Mouse (Mus musculus): Measurements from ENCODE around the gene Lbhd1. TPM values are rescaled to one million over a fixed set of nuclear protein-coding genes. Genes with fewer than 3 reads are reported as not detected.
"Not testable (repeated sequence)": the region's sequence is repeated elsewhere in the genome, so short reads cannot be mapped to it uniquely, and the experiment has no call there.

Lbhd1 gene
- polyA plus RNA-seq, 1 experiment = 3.0 TPM

GRCm38 (mm10) chr19:8897211-8897864 lies 13.8 kb downstream of the Lbhd1 start:
- not testable (repeated sequence) for H3K36me3 ChIP-seq (ENCODE audit: control insufficient read depth, insufficient read depth, low read length); H3K27me3 ChIP-seq (ENCODE audit: control insufficient read depth, insufficient read depth, low read length); H3K27ac ChIP-seq (ENCODE audit: control insufficient read depth, insufficient read depth, low read length)
- 0 out of 2 replicates have a peak, but pooled peaks have one; percentile 26 for TF ChIP-seq POLR2A (IDR thresholded peaks at IDR 0.05; ENCODE audit: control insufficient read depth, extremely low read depth, insufficient read depth, low read length, poor library complexity)
- Histone ChIP-seq H3K4me3 (ENCODE audit: control insufficient read depth, insufficient read depth, low read length) (peak overlapping the region; percentile 81), H3K4me1 (replicated peaks; ENCODE audit: control insufficient read depth, insufficient read depth, low read length) (peaks cover 13% of the 10 kb centered on the region)
- DNase-seq = peak; percentile 22
- WGBS = 47% methylated on average over 21 of the region's 21 CpGs

- Histone ChIP-seq H3K4me3 (ENCODE audit: control insufficient read depth, insufficient read depth, low read length) (peak within 1 kb of the TSS; percentile 81), H3K36me3 (ENCODE audit: control insufficient read depth, insufficient read depth, low read length) (peaks cover 8% of the 10 kb centered on the region), H3K27ac (ENCODE audit: control insufficient read depth, insufficient read depth, low read length) (peak within 1 kb of the TSS; percentile 75), H3K27me3 (ENCODE audit: control insufficient read depth, insufficient read depth, low read length) (no peaks in the 10 kb centered on the region), H3K4me1 (replicated peaks; ENCODE audit: control insufficient read depth, insufficient read depth, low read length) (peaks cover 13% of the 10 kb centered on the region)
- DNase-seq = peak; percentile 94
- under 1% methylated on average over 53 of the region's 53 CpGs for WGBS
- TF ChIP-seq POLR2A (IDR thresholded peaks at IDR 0.05; ENCODE audit: control insufficient read depth, extremely low read depth, insufficient read depth, low read length, poor library complexity) = no peak; the same call in none of the 2 replicates
- 0 out of 2 replicates have a peak, but pooled peaks have one; percentile 31 for TF ChIP-seq CTCF (IDR thresholded peaks at IDR 0.05; ENCODE audit: borderline replicate concordance, control insufficient read depth, extremely low read depth, insufficient read depth, low read length, poor library complexity)
Observed at GRCm38 (mm10) chr19:8897865-8898495, 14.4 kb downstream of the Lbhd1 start, which contains the start of gene Ganab. Gene Ganab (plus strand): TSS chr19:8898071.

- Histone ChIP-seq H3K36me3 (ENCODE audit: control insufficient read depth, insufficient read depth, low read length) (peaks cover 14% of the 10 kb centered on the region), H3K27me3 (ENCODE audit: control insufficient read depth, insufficient read depth, low read length) (no peaks in the 10 kb centered on the region), H3K27ac (ENCODE audit: control insufficient read depth, insufficient read depth, low read length) (peak overlapping the region; percentile 75), H3K4me3 (ENCODE audit: control insufficient read depth, insufficient read depth, low read length) (peak overlapping the region; percentile 81), H3K4me1 (replicated peaks; ENCODE audit: control insufficient read depth, insufficient read depth, low read length) (peaks cover 12% of the 10 kb centered on the region)
- DNase-seq = no peak
- WGBS = 2% methylated on average over 13 of the region's 13 CpGs
- TF ChIP-seq POLR2A (IDR thresholded peaks at IDR 0.05; ENCODE audit: control insufficient read depth, extremely low read depth, insufficient read depth, low read length, poor library complexity) (no peak), CTCF (IDR thresholded peaks at IDR 0.05; ENCODE audit: borderline replicate concordance, control insufficient read depth, extremely low read depth, insufficient read depth, low read length, poor library complexity) (no peak)
Observed at GRCm38 (mm10) chr19:8898576-8898975, 15.0 kb downstream of the Lbhd1 start.

GRCm38 (mm10) chr19:8899079-8899478 lies 15.5 kb downstream of the Lbhd1 start:
- WGBS = 59% methylated on average over 3 of the region's 3 CpGs
- Histone ChIP-seq H3K4me3 (ENCODE audit: control insufficient read depth, insufficient read depth, low read length) (no peak overlapping the region), H3K4me1 (replicated peaks; ENCODE audit: control insufficient read depth, insufficient read depth, low read length) (peaks cover 9% of the 10 kb centered on the region), H3K27ac (ENCODE audit: control insufficient read depth, insufficient read depth, low read length) (no peak overlapping the region), H3K36me3 (ENCODE audit: control insufficient read depth, insufficient read depth, low read length) (peaks cover 17% of the 10 kb centered on the region), H3K27me3 (ENCODE audit: control insufficient read depth, insufficient read depth, low read length) (no peaks in the 10 kb centered on the region)
- TF ChIP-seq POLR2A (IDR thresholded peaks at IDR 0.05; ENCODE audit: control insufficient read depth, extremely low read depth, insufficient read depth, low read length, poor library complexity) (no peak), CTCF (IDR thresholded peaks at IDR 0.05; ENCODE audit: borderline replicate concordance, control insufficient read depth, extremely low read depth, insufficient read depth, low read length, poor library complexity) (no peak)
- no peak for DNase-seq

- H3K4me1 ChIP-seq (replicated peaks; ENCODE audit: control insufficient read depth, insufficient read depth, low read length) = no peaks in the 10 kb centered on the region
- H3K36me3 ChIP-seq (ENCODE audit: control insufficient read depth, insufficient read depth, low read length) = peaks cover 55% of the 10 kb centered on the region
- DNase-seq = no peak
- no peak overlapping the region for H3K27ac ChIP-seq (ENCODE audit: control insufficient read depth, insufficient read depth, low read length)
- TF ChIP-seq CTCF (IDR thresholded peaks at IDR 0.05; ENCODE audit: borderline replicate concordance, control insufficient read depth, extremely low read depth, insufficient read depth, low read length, poor library complexity) = no peak
- no peak for TF ChIP-seq POLR2A (IDR thresholded peaks at IDR 0.05; ENCODE audit: control insufficient read depth, extremely low read depth, insufficient read depth, low read length, poor library complexity)
- WGBS = 96% methylated on average over 5 of the region's 5 CpGs
- no peaks in the 10 kb centered on the region for H3K27me3 ChIP-seq (ENCODE audit: control insufficient read depth, insufficient read depth, low read length)
- no peak overlapping the region for H3K4me3 ChIP-seq (ENCODE audit: control insufficient read depth, insufficient read depth, low read length)
Observed at GRCm38 (mm10) chr19:8903412-8903811, 19.9 kb downstream of the Lbhd1 start.

- WGBS = 96% methylated on average over 6 of the region's 6 CpGs
- H3K36me3 ChIP-seq (ENCODE audit: control insufficient read depth, insufficient read depth, low read length) = peaks cover 96% of the 10 kb centered on the region
- H3K27me3 ChIP-seq (ENCODE audit: control insufficient read depth, insufficient read depth, low read length) = no peaks in the 10 kb centered on the region
Observed at GRCm38 (mm10) chr19:8908531-8908930, 25.0 kb downstream of the Lbhd1 start.

More at GRCm38 (mm10) chr19:8908531-8908930, 25.0 kb downstream of the Lbhd1 start:
- Histone ChIP-seq H3K4me1 (replicated peaks; ENCODE audit: control insufficient read depth, insufficient read depth, low read length) (no peaks in the 10 kb centered on the region), H3K27ac (ENCODE audit: control insufficient read depth, insufficient read depth, low read length) (no peak overlapping the region), H3K4me3 (ENCODE audit: control insufficient read depth, insufficient read depth, low read length) (no peak overlapping the region)
- TF ChIP-seq CTCF (IDR thresholded peaks at IDR 0.05; ENCODE audit: borderline replicate concordance, control insufficient read depth, extremely low read depth, insufficient read depth, low read length, poor library complexity) = no peak
- no peak for TF ChIP-seq POLR2A (IDR thresholded peaks at IDR 0.05; ENCODE audit: control insufficient read depth, extremely low read depth, insufficient read depth, low read length, poor library complexity)
- DNase-seq = no peak
